Mouse (Mus musculus): Measurements from ENCODE around the gene Tnnc1. TPM values are rescaled to one million over a fixed set of nuclear protein-coding genes. Genes with fewer than 3 reads are reported as not detected.

Tnnc1 gene
- polyA plus RNA-seq (2015; fragmentation: Nextera tagmentation; extraction: Ambion mirVana): 4.8 and 5.0 TPM in 2 replicates

DNA sequence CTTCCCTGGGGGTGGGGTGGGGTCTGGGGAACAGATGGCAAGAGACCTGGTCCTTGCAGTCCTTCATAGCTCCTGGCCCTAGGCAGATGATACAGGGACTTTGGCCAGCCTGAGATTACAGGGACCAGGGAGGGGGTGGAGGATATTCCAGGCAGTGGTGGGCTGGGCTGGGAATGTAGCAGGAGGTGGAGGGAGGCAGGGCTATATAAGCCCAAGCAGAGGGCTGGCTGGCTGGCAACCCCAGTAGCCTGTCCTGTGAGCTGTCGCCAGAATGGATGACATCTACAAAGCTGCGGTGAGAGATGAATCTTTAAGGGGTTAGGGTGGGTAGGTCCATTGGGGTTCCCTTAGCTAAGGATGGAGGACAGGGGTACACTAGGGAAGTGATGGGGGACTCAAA, at the start of gene Tnnc1:
Gene Tnnc1, plus strand, starts transcription at position 229 of the 400 bp plus-strand sequence.

GRCm38 (mm10) chr14:31168425-31168824, 39.7 kb upstream of the Tnnc1 start, which contains the start of gene Stab1:
Gene Stab1, minus strand, starts transcription at chr14:31168641.

DNA sequence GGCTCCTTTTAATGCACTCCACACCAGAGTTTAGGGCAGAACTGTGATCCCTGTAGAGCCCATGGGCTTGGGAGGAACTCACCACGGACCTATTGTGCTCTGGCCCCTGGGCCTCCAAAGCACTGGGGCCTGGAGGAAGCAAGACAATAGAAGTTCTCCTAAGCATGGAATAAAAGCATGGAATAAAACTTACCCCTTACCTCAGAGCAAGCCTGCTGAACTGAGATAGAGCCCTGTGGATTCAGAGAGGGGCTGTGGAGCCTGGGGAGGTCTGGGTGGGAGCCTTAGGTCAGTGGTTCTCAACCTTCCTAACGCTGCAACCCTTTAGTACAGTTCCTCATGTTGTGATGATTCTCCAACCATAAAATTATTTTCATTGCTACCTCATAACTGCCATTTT, 8.7 kb downstream of the Tnnc1 start, which contains the start of gene Nisch:
Gene Nisch, minus strand, starts transcription at position 101 of the 400 bp plus-strand sequence.

DNA sequence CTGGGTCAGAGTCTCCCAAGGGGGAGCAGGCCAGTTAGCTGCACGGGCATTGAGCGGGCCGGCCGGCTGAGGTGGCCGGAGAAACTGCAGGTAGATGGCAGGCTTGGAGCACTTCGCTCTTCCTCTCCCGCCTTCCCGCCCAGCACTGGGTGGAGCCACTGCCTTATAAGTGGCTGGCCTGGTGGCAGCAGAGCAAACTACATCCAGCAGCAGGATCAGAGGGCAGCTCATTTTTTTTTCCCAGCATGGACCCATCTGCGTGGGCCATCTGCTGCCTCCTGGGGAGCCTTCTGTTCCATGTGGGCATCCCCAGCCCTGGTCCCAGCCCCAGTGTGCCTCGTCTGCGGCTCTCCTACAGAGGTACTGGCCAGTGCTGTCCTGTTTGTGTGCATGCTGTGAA, 9.6 kb downstream of the Tnnc1 start, which contains the start of gene Sema3g:
Gene Sema3g, plus strand, starts transcription at position 195 of the 400 bp plus-strand sequence.

GRCm38 (mm10) chr14:31251084-31251604, 43.0 kb downstream of the Tnnc1 start, which contains the start of the genes Phf7 and Bap1:
Gene Phf7, minus strand, starts transcription at chr14:31251317.
Gene Bap1, plus strand, starts transcription at chr14:31251450.

Other genes with a start within 250 kb of the Tnnc1 start
- gene Glt8d1, start 206.9 kb upstream of the Tnnc1 start, polyA plus RNA-seq (2015; fragmentation: Nextera tagmentation; extraction: Ambion mirVana): 46.2 and 49.6 TPM in 2 replicates
- 435 and 488 TPM in 2 replicates for gene Spcs1, start 206.6 kb upstream of the Tnnc1 start, polyA plus RNA-seq (2015; fragmentation: Nextera tagmentation; extraction: Ambion mirVana)
- 72.5 and 77.0 TPM in 2 replicates for gene Pbrm1, start 189.2 kb upstream of the Tnnc1 start, polyA plus RNA-seq (2015; fragmentation: Nextera tagmentation; extraction: Ambion mirVana)
- gene Gnl3, start 189.2 kb upstream of the Tnnc1 start, polyA plus RNA-seq (2015; fragmentation: Nextera tagmentation; extraction: Ambion mirVana): 46.8 and 51.4 TPM in 2 replicates
- 63.0 and 75.6 TPM in 2 replicates for gene Smim4, start 79.4 kb upstream of the Tnnc1 start, polyA plus RNA-seq (2015; fragmentation: Nextera tagmentation; extraction: Ambion mirVana)
- gene Nt5dc2, start 77.3 kb upstream of the Tnnc1 start, polyA plus RNA-seq (2015; fragmentation: Nextera tagmentation; extraction: Ambion mirVana): 128 and 139 TPM in 2 replicates
- 13.3 and 15.1 TPM in 2 replicates for gene Stab1, start 39.7 kb upstream of the Tnnc1 start, polyA plus RNA-seq (2015; fragmentation: Nextera tagmentation; extraction: Ambion mirVana)
- 204 and 249 TPM in 2 replicates for gene Nisch, start 8.6 kb downstream of the Tnnc1 start, polyA plus RNA-seq (2015; fragmentation: Nextera tagmentation; extraction: Ambion mirVana)
- gene Sema3g, start 9.5 kb downstream of the Tnnc1 start, polyA plus RNA-seq (2015; fragmentation: Nextera tagmentation; extraction: Ambion mirVana): 0.39 and 0.48 TPM in 2 replicates
- 8.2 and 10.3 TPM in 2 replicates for gene Phf7, start 43.0 kb downstream of the Tnnc1 start, polyA plus RNA-seq (2015; fragmentation: Nextera tagmentation; extraction: Ambion mirVana)
- gene Bap1, start 43.1 kb downstream of the Tnnc1 start, polyA plus RNA-seq (2015; fragmentation: Nextera tagmentation; extraction: Ambion mirVana): 74.3 and 86.2 TPM in 2 replicates
- 1.4 and 1.8 TPM in 2 replicates for gene Dnah1, start 115.6 kb downstream of the Tnnc1 start, polyA plus RNA-seq (2015; fragmentation: Nextera tagmentation; extraction: Ambion mirVana)
- 46.2 and 48.0 TPM in 2 replicates for gene Capn7, start 128.3 kb downstream of the Tnnc1 start, polyA plus RNA-seq (2015; fragmentation: Nextera tagmentation; extraction: Ambion mirVana)
- gene Sh3bp5, start 227.8 kb downstream of the Tnnc1 start, polyA plus RNA-seq (2015; fragmentation: Nextera tagmentation; extraction: Ambion mirVana): 123 and 144 TPM in 2 replicates

All from neural tube, postnatal 0 days (tissue).